Mouse (Mus musculus): ENCODE results near the gene Gm13271.
"Not testable (repeated sequence)": the region's sequence is repeated elsewhere in the genome, so short reads cannot be mapped to it uniquely, and the experiment has no call there.

Gm13271 gene

GRCm38 (mm10) chr4:88754818-88755340 lies at the start of gene Gm13271:
Gm13271 (plus strand) TSS chr4:88754868.
- DNase-seq (ENCODE audit: low spot score in 2 of 2): peak; percentile 58 to 74

- DNase-seq (ENCODE audit: low spot score in 2 of 2): no peak
Measured at GRCm38 (mm10) chr4:88705924-88706323, 48.7 kb upstream of the Gm13271 start.

- no peak for DNase-seq (ENCODE audit: low spot score in 2 of 2)
Measured at GRCm38 (mm10) chr4:88707128-88707826, 47.4 kb upstream of the Gm13271 start.

GRCm38 (mm10) chr4:88714281-88714680 lies 40.4 kb upstream of the Gm13271 start:
- DNase-seq (ENCODE audit: low spot score in 2 of 2): no peak

- no peak for DNase-seq (ENCODE audit: low spot score in 2 of 2)
Measured at GRCm38 (mm10) chr4:88715059-88715458, 39.6 kb upstream of the Gm13271 start.

DNA sequence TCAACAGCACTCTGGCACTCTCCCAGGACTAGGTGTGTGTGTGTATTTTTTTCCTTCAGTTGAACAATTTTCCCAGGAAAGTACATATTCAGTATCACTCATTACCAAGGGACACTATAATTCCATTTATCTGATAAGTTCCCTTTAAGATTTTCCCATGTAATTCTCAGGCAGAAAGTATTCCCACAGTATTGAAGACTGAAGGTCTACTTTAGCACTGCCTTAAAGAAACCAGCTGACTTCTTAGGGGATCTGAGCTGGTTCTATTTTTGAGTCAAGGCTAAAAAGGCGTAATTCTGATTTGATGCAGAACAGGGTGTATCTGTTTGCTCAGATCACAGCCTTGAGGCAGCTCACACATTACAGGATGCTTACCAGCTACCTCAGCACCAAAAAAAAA lies 36.0 kb upstream of the Gm13271 start:
- no peak for DNase-seq (ENCODE audit: low spot score in 2 of 2)

GRCm38 (mm10) chr4:88721791-88722721 lies 32.6 kb upstream of the Gm13271 start, which contains the start of the genes Gm26566 and Klhl9:
Gm26566 (plus strand) TSS chr4:88721805.
Klhl9 (minus strand) TSS chr4:88722465.
- DNase-seq (ENCODE audit: low spot score in 2 of 2): peak; percentile 87 to 89

DNA sequence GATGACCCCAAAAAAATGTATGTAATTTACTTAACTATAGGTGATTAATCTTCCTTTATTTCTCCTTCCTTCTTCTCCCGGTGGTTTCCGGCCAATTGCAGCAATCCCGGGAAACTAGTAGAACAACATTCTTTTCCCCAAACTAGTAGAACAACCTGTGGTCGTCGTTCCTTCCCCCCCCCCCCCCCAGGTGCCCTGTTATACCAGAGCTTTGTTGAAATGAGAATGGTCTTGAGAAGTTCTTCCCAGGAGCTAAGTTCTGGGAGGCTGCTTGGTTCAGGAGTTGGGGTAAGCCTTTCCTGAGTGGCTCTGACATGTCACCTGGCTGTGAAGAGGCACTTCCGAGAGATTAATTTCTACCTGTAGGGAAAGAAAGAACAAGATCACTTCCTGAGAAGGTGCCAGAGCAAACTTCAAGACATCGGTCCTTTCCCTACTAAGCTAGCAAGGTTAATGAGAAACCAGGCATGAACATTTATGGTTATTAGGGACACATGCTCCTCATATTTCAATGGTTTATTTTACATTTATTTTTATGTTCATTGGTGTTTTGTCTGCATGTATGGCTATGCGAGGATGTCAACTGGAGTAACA lies 31.1 kb upstream of the Gm13271 start:
- no peak for DNase-seq (ENCODE audit: low spot score in 2 of 2)

GRCm38 (mm10) chr4:88726727-88727126 lies 27.9 kb upstream of the Gm13271 start:
- no peak for DNase-seq (ENCODE audit: low spot score in 2 of 2)

GRCm38 (mm10) chr4:88727324-88727723 lies 27.3 kb upstream of the Gm13271 start:
- DNase-seq (ENCODE audit: low spot score in 2 of 2): peak in 1 of 2 experiments; percentile 44

- peak; percentile 60 to 81 for DNase-seq (ENCODE audit: low spot score in 2 of 2)
Measured at GRCm38 (mm10) chr4:88738480-88738879, 16.2 kb upstream of the Gm13271 start.

GRCm38 (mm10) chr4:88739036-88739435 lies 15.6 kb upstream of the Gm13271 start:
- DNase-seq (ENCODE audit: low spot score in 2 of 2): no peak

GRCm38 (mm10) chr4:88741426-88741825 lies 13.2 kb upstream of the Gm13271 start:
- DNase-seq (ENCODE audit: low spot score in 2 of 2): no peak

- DNase-seq (ENCODE audit: low spot score in 2 of 2): no peak
Measured at GRCm38 (mm10) chr4:88742771-88743371, 11.8 kb upstream of the Gm13271 start.

- no peak for DNase-seq (ENCODE audit: low spot score in 2 of 2)
Measured at GRCm38 (mm10) chr4:88744207-88744606, 10.5 kb upstream of the Gm13271 start.

GRCm38 (mm10) chr4:88749926-88750325 lies 4.7 kb upstream of the Gm13271 start:
- DNase-seq (ENCODE audit: low spot score in 2 of 2): no peak

DNA sequence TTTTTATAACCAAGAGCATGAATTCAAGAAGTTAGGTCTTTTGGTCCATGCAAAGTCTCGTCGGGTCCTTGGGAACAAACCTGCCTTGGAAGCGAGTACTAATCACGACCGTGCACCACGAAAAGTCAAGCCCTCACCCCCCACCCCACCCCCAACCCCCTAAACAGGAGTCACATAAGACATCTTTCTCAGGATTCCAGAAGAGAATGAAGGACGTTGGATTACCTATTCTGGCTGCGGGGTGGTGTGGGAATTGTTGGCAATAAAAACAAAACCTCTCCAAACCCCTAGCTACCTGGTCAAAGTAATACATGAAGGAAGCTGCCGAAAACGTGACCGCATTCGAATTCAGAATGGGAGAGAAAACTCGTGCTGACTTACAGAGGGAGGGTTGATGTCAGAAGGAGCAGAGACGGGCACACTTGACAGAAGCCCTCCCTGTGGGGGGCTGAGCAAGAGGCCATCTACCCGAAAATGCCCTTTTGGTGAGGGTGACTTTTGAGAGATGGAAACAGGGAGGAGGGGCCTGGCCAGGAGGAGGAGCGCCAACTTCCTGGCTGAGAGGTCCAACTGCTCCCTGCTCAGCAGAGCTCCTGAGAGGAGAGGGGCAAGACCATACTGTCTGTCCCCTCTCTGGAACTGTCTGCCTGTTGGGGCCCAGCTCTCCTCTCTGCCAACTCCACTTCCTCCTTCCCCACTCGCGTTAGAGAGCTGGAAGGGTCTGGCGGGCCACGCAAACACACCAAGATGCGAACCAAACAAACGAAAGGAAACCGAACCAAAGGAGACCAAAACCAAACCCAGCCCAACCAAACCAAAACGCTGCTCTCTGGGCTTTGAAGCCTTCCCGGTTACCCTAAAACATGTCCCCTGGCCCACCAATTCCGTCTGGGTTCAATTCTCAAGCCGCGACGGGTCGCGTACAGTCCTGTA lies 2.2 kb downstream of the Gm13271 start:
- DNase-seq (ENCODE audit: low spot score in 2 of 2): not testable (repeated sequence)

DNA sequence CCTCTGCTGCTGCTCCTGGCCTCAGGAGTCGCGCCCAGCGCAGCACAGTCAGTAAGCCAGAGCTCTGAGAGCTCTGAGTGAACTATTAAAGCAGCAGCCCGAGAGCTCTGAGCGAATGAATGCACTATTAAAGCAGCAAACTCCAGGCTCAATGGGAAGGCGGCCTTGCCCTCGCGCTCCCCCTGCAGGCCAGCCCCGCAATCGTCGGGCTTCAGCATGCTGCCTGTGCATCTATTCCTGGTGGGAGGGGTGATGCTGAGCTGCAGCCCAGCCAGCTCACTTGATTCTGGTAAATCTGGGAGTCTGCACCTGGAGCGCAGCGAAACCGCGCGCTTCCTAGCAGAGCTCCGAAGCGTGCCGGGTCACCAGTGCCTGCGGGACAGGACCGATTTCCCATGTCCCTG lies 3.0 kb downstream of the Gm13271 start:
- DNase-seq (ENCODE audit: low spot score in 2 of 2): peak; percentile 83 to 88

DNA sequence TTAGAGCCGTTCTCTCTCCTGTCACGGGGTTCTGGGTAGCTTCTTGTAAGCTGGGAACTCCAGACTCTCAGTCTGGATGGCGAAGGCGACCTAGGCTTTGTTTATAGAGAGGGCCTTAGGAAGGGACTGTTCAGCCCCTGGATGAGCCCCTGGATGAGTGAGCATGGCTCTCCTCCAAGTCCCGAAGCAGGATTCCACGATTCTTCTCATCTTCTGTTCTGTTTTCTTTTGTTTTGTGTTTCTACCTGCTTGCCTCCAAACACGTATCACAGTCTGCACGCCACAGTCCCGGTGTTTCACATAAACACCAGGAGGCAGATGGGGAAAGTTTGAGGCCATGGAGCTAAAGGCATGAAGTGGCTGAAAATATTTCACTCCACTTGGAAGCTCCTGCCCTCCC lies 4.1 kb downstream of the Gm13271 start:
- not testable (repeated sequence) for DNase-seq (ENCODE audit: low spot score in 2 of 2)

- peak; percentile 24 to 39 for DNase-seq (ENCODE audit: low spot score in 2 of 2)
Measured at GRCm38 (mm10) chr4:88759610-88760268, 5.1 kb downstream of the Gm13271 start, which contains the start of gene Gm13283. Gm13283 (plus strand) TSS chr4:88760119.
